33 mouse cellular contexts compared by ENCODE assay signal in genomic region chr8:104334196-104334595, GRCm38 (mm10). TPM values are rescaled to one million over a fixed set of nuclear protein-coding genes. Genes with fewer than 3 reads are reported as not detected.
DNase-seq lines count a peak whose midpoint lies in the region; TF ChIP-seq lines count a peak whose summit lies in the region.
"Had no signal": no experiment of that assay in that cellular context is flagged by ENCODE, and none has a peak within 500 bp of the region (broad histone marks: within the 10 kb centered on the region; RNA-seq: fewer than 3 reads in every experiment).

No protein-coding gene starts in this region.

- no peaks in the 10 kb centered on the region for H3K27me3 ChIP-seq in kidney, adult 2 months (replicated peaks; ENCODE audit: control insufficient read depth, insufficient read depth, low read length)
- no peaks in the 10 kb centered on the region for H3K27me3 ChIP-seq in MEL (ENCODE audit: control insufficient read depth in 1 of 2, insufficient read depth in 2 of 2, low read length in 2 of 2)
- H3K27me3 ChIP-seq in embryonic facial prominence, embryonic 10.5 days (replicated peaks; ENCODE audit: low read depth, poor library complexity, severe bottlenecking), result no peaks in the 10 kb centered on the region
- H3K27me3 ChIP-seq: forebrain, embryonic 15.5 days; kidney, embryonic 15.5 days; liver, embryonic 15.5 days; neural tube, embryonic 15.5 days had no signal

- no peak for TF ChIP-seq POLR2A in kidney, adult 2 months (IDR thresholded peaks at IDR 0.05; ENCODE audit: low read depth, low read length)
- TF ChIP-seq POLR2A in MEL (IDR thresholded peaks at IDR 0.05; ENCODE audit: control insufficient read depth in 1 of 2, insufficient read depth in 1 of 2, low read depth in 1 of 2, low read length in 2 of 2, poor library complexity in 1 of 2), result no peak

- H3K9ac ChIP-seq in MEL (ENCODE audit: control insufficient read depth, low read depth, low read length, poor library complexity, severe bottlenecking), result peak overlapping the region; percentile 36
- H3K9ac ChIP-seq: forebrain, embryonic 15.5 days; kidney, embryonic 15.5 days; limb, embryonic 12.5 days; liver, embryonic 15.5 days; neural tube, embryonic 15.5 days had no signal

- H3K4me3 ChIP-seq in kidney, adult 2 months (ENCODE audit: insufficient read depth, low read depth, low read length), result no peak overlapping the region
- no peak overlapping the region for H3K4me3 ChIP-seq in MEL (ENCODE audit: control insufficient read depth in 1 of 2, insufficient read depth in 1 of 2, low read depth in 2 of 2, low read length in 2 of 2)
- no peak overlapping the region for H3K4me3 ChIP-seq in embryonic facial prominence, embryonic 10.5 days
- H3K4me3 ChIP-seq: forebrain, embryonic 15.5 days; kidney, embryonic 15.5 days; limb, embryonic 12.5 days; liver, embryonic 15.5 days; neural tube, embryonic 15.5 days had no signal

- no peaks in the 10 kb centered on the region for H3K4me1 ChIP-seq in kidney, adult 2 months (ENCODE audit: control insufficient read depth, insufficient read depth, low read length)
- peaks cover 7 to 20% of the 10 kb centered on the region in 2 experiments for H3K4me1 ChIP-seq in MEL (ENCODE audit: control insufficient read depth in 1 of 2, insufficient read depth in 2 of 2, low read length in 2 of 2)
- peaks cover 1% of the 10 kb centered on the region; the same call in 1 of the 2 replicates for H3K4me1 ChIP-seq in embryonic facial prominence, embryonic 10.5 days
- H3K4me1 ChIP-seq: forebrain, embryonic 15.5 days; kidney, embryonic 15.5 days; limb, embryonic 12.5 days had no signal

- TF ChIP-seq CTCF in kidney, adult 2 months (conservative IDR thresholded peaks at IDR 0.05; ENCODE audit: insufficient read depth, insufficient read length, low read depth, low read length), result no peak
- no peak for TF ChIP-seq CTCF in MEL (IDR thresholded peaks at IDR 0.05 in 2 of 3, conservative IDR thresholded peaks at IDR 0.05 in 1 of 3; ENCODE audit: control insufficient read depth in 1 of 3, insufficient read depth in 1 of 3, low read depth in 2 of 3, low read length in 3 of 3, poor library complexity in 1 of 3, severe bottlenecking in 1 of 3)

- no peak overlapping the region for H3K27ac ChIP-seq in kidney, adult 2 months (ENCODE audit: insufficient read depth, low read depth, low read length)
- H3K27ac ChIP-seq in MEL (ENCODE audit: control insufficient read depth, low read depth, low read length), result peak overlapping the region; percentile 59
- no peak overlapping the region for H3K27ac ChIP-seq in embryonic facial prominence, embryonic 10.5 days (replicated peaks)
- H3K27ac ChIP-seq: forebrain, embryonic 15.5 days; hindbrain, postnatal 0 days; kidney, embryonic 15.5 days; limb, embryonic 12.5 days; liver, embryonic 15.5 days; neural tube, embryonic 15.5 days had no signal

- no peaks in the 10 kb centered on the region for H3K79me2 ChIP-seq in MEL (ENCODE audit: control insufficient read depth, insufficient read depth, low read length, poor library complexity)

- peak; percentile 7 for DNase-seq in kidney, adult 2 months
- no peak for DNase-seq in kidney, adult 8-10 months
- DNase-seq in MEL (ENCODE audit: low read depth, low spot score), result no peak
- DNase-seq in embryonic facial prominence, embryonic 10.5 days (ENCODE audit: low spot score), result peak; percentile 5
- DNase-seq in lung, postnatal 36 days, result peak; percentile 71
- DNase-seq in spleen, postnatal 4 days (ENCODE audit: low spot score in 2 of 2), result no peak
- DNase-seq in adrenal gland, adult (ENCODE audit: inconsistent age in 2 of 2, low spot score in 1 of 2), result no peak
- DNase-seq: adrenal gland, adult 8-10 months; cerebellum, adult 8-10 months; cerebellum, postnatal 36 days; embryo, embryonic 11 days; right cerebral cortex, adult 18-20 months; thymus, adult 2 months had no signal

- no peak for TF ChIP-seq RAD21 in MEL (IDR thresholded peaks at IDR 0.05; ENCODE audit: low read depth, low read length)

- no peak for TF ChIP-seq EP300 in MEL (IDR thresholded peaks at IDR 0.05; ENCODE audit: low read depth in 1 of 2, low read length in 2 of 2)

- no peaks in the 10 kb centered on the region for H3K36me3 ChIP-seq in kidney, adult 2 months (ENCODE audit: control insufficient read depth, insufficient read depth, low read length)
- peaks cover 0 to 18% of the 10 kb centered on the region in 2 experiments; a peak in 2 of 4 replicates for H3K36me3 ChIP-seq in MEL (ENCODE audit: control insufficient read depth in 1 of 2, insufficient read depth in 2 of 2, low read length in 2 of 2)
- H3K36me3 ChIP-seq in embryonic facial prominence, embryonic 10.5 days (replicated peaks), result no peaks in the 10 kb centered on the region
- H3K36me3 ChIP-seq: forebrain, embryonic 15.5 days; kidney, embryonic 15.5 days; limb, embryonic 12.5 days; liver, embryonic 15.5 days; neural tube, embryonic 15.5 days had no signal

- no peaks in the 10 kb centered on the region for H3K9me3 ChIP-seq in MEL (replicated peaks; ENCODE audit: insufficient read depth, low read length)
- no peaks in the 10 kb centered on the region for H3K9me3 ChIP-seq in embryonic facial prominence, embryonic 10.5 days
- H3K9me3 ChIP-seq: forebrain, embryonic 15.5 days; kidney, embryonic 15.5 days; limb, embryonic 12.5 days; liver, embryonic 15.5 days; neural tube, embryonic 15.5 days had no signal

- WGBS in kidney, adult 2 months, result 86% methylated on average over 1 of the region's 1 CpGs
- WGBS in embryonic facial prominence, embryonic 10.5 days, result 83% methylated on average over 1 of the region's 1 CpGs

TF ChIP-seq in MEL, 35 proteins besides CTCF, POLR2A, EP300 and RAD21:
- TF ChIP-seq RCOR1 (IDR thresholded peaks at IDR 0.05; ENCODE audit: low read depth, low read length) (no peak), MAX (IDR thresholded peaks at IDR 0.05; ENCODE audit: low read length) (no peak), KAT2A (conservative IDR thresholded peaks at IDR 0.05; ENCODE audit: low read depth, low read length) (no peak), MXI1 (IDR thresholded peaks at IDR 0.05; ENCODE audit: low read depth, low read length) (no peak), ZNF384 (IDR thresholded peaks at IDR 0.05; ENCODE audit: low read depth, low read length) (no peak), HCFC1 (IDR thresholded peaks at IDR 0.05; ENCODE audit: low read depth, low read length) (no peak), POLR2AphosphoS2 (IDR thresholded peaks at IDR 0.05; ENCODE audit: low read length) (no peak), NELFE (IDR thresholded peaks at IDR 0.05; ENCODE audit: low read depth, low read length) (no peak; the same call in 1 of the 2 replicates), BHLHE40 (IDR thresholded peaks at IDR 0.05; ENCODE audit: borderline replicate concordance, low read depth, low read length) (no peak), MYC (IDR thresholded peaks at IDR 0.05; ENCODE audit: low read depth, low read length) (no peak)
TF ChIP-seq in MEL: peak in this region for 0.

RNA-seq across cellular contexts. Expression of gene Cmtm3, which starts 5.0 kb away (rescaled TPM):
- polyA plus RNA-seq in kidney, adult 2 months (2012; rRNA removed), result 53.3 and 60.4 TPM in 2 replicates
- 13.2 and 17.9 TPM in 2 replicates for total RNA-seq in MEL (2012; rRNA removed)
- polyA plus RNA-seq in MEL (2012; ENCODE audit: insufficient read depth in 1 of 2, insufficient read length in 2 of 2, low read depth in 1 of 2, low replicate concordance in 2 of 2, missing spikeins in 1 of 2), result 10 to 100 TPM in 1 of 2 experiments, not detected in 1; 56.3 TPM
- 93.4 and 105 TPM in 2 replicates for polyA plus RNA-seq in embryonic facial prominence, embryonic 10.5 days (2016; fragmentation: Nextera tagmentation; extraction: Ambion mirVana)

RNA-seq across cellular contexts. Expression of gene Cmtm2b, which starts 12.2 kb away (rescaled TPM):
- 0.18 TPM in 1 of 2 replicates, not detected in the other for polyA plus RNA-seq in kidney, adult 2 months (2012; rRNA removed)
- total RNA-seq in MEL (2012; rRNA removed), result not detected in 2 replicates
- polyA plus RNA-seq in MEL (2012; ENCODE audit: insufficient read depth in 1 of 2, insufficient read length in 2 of 2, low read depth in 1 of 2, low replicate concordance in 2 of 2, missing spikeins in 1 of 2), result not detected
- polyA plus RNA-seq in embryonic facial prominence, embryonic 10.5 days (2016; fragmentation: Nextera tagmentation; extraction: Ambion mirVana), result not detected in 2 replicates
- total RNA-seq: ES-E14; gastrocnemius, adult 8-10 months; hindbrain, postnatal 0 days; layer of hippocampus, postnatal 10 days; left cerebral cortex, adult 8-10 months; midbrain, postnatal 0 days had no signal
- polyA plus RNA-seq: embryonic facial prominence, embryonic 14.5 days; forebrain, embryonic 15.5 days; heart, embryonic 11.5 days; heart, postnatal 0 days; hindbrain, embryonic 11.5 days; hindbrain, postnatal 0 days; intestine, embryonic 16.5 days; kidney, embryonic 15.5 days; limb, embryonic 12.5 days; liver, embryonic 15.5 days; lung, embryonic 16.5 days; midbrain, postnatal 0 days; neural tube, embryonic 15.5 days; stomach, embryonic 16.5 days; thymus, adult 2 months; urinary bladder, adult 2 months had no signal

RNA-seq across cellular contexts. Expression of gene Gm11020, which starts 12.8 kb away (rescaled TPM):
- not detected in 2 replicates for polyA plus RNA-seq in kidney, adult 2 months (2012; rRNA removed)
- total RNA-seq in MEL (2012; rRNA removed), result not detected in 2 replicates
- not detected for polyA plus RNA-seq in MEL (2012; ENCODE audit: insufficient read depth in 1 of 2, insufficient read length in 2 of 2, low read depth in 1 of 2, low replicate concordance in 2 of 2, missing spikeins in 1 of 2)
- polyA plus RNA-seq in embryonic facial prominence, embryonic 10.5 days (2016; fragmentation: Nextera tagmentation; extraction: Ambion mirVana), result not detected in 2 replicates
- total RNA-seq: adrenal gland, adult 8-10 months; ES-E14; gastrocnemius, adult 8-10 months; hindbrain, postnatal 0 days; layer of hippocampus, postnatal 10 days; left cerebral cortex, adult 8-10 months; midbrain, postnatal 0 days had no signal
- polyA plus RNA-seq: embryonic facial prominence, embryonic 14.5 days; forebrain, embryonic 15.5 days; gonadal fat pad, adult 2 months; heart, embryonic 11.5 days; heart, postnatal 0 days; hindbrain, embryonic 11.5 days; hindbrain, postnatal 0 days; intestine, embryonic 16.5 days; kidney, embryonic 15.5 days; limb, embryonic 12.5 days; liver, embryonic 15.5 days; lung, embryonic 16.5 days; midbrain, postnatal 0 days; neural tube, embryonic 15.5 days; stomach, embryonic 16.5 days; thymus, adult 2 months; urinary bladder, adult 2 months had no signal

RNA-seq across cellular contexts. Expression of gene Cmtm1, which starts 24.3 kb away (rescaled TPM):
- polyA plus RNA-seq in kidney, adult 2 months (2012; rRNA removed), result not detected in 2 replicates
- not detected in 2 replicates for total RNA-seq in MEL (2012; rRNA removed)
- not detected for polyA plus RNA-seq in MEL (2012; ENCODE audit: insufficient read depth in 1 of 2, insufficient read length in 2 of 2, low read depth in 1 of 2, low replicate concordance in 2 of 2, missing spikeins in 1 of 2)
- not detected in 2 replicates for polyA plus RNA-seq in embryonic facial prominence, embryonic 10.5 days (2016; fragmentation: Nextera tagmentation; extraction: Ambion mirVana)
- total RNA-seq: ES-E14; gastrocnemius, adult 8-10 months; hindbrain, postnatal 0 days; layer of hippocampus, postnatal 10 days; left cerebral cortex, adult 8-10 months; midbrain, postnatal 0 days had no signal
- polyA plus RNA-seq: embryonic facial prominence, embryonic 14.5 days; forebrain, embryonic 15.5 days; gonadal fat pad, adult 2 months; heart, embryonic 11.5 days; heart, postnatal 0 days; hindbrain, embryonic 11.5 days; hindbrain, postnatal 0 days; intestine, embryonic 16.5 days; kidney, embryonic 15.5 days; limb, embryonic 12.5 days; liver, embryonic 15.5 days; lung, embryonic 16.5 days; midbrain, postnatal 0 days; neural tube, embryonic 15.5 days; stomach, embryonic 16.5 days; thymus, adult 2 months; urinary bladder, adult 2 months had no signal

RNA-seq across cellular contexts. Expression of gene Gm45711, which starts 24.3 kb away (rescaled TPM):
- polyA plus RNA-seq in kidney, adult 2 months (2012; rRNA removed), result not detected in 2 replicates
- total RNA-seq in MEL (2012; rRNA removed), result not detected in 2 replicates
- not detected for polyA plus RNA-seq in MEL (2012; ENCODE audit: insufficient read depth in 1 of 2, insufficient read length in 2 of 2, low read depth in 1 of 2, low replicate concordance in 2 of 2, missing spikeins in 1 of 2)
- polyA plus RNA-seq in embryonic facial prominence, embryonic 10.5 days (2016; fragmentation: Nextera tagmentation; extraction: Ambion mirVana), result not detected in 2 replicates
- total RNA-seq: ES-E14; gastrocnemius, adult 8-10 months; hindbrain, postnatal 0 days; layer of hippocampus, postnatal 10 days; left cerebral cortex, adult 8-10 months; midbrain, postnatal 0 days had no signal
- polyA plus RNA-seq: embryonic facial prominence, embryonic 14.5 days; forebrain, embryonic 15.5 days; gonadal fat pad, adult 2 months; heart, embryonic 11.5 days; heart, postnatal 0 days; hindbrain, embryonic 11.5 days; hindbrain, postnatal 0 days; intestine, embryonic 16.5 days; kidney, embryonic 15.5 days; limb, embryonic 12.5 days; liver, embryonic 15.5 days; lung, embryonic 16.5 days; midbrain, postnatal 0 days; neural tube, embryonic 15.5 days; stomach, embryonic 16.5 days; thymus, adult 2 months; urinary bladder, adult 2 months had no signal

Comparison
In these comparisons a context has a peak if more than half of its experiments do, and no peak if none do; other contexts are left out.
1. DNase-seq: peak in kidney, adult 2 months (single experiment), embryonic facial prominence, embryonic 10.5 days (single experiment) and lung, postnatal 36 days (single experiment); none in kidney, adult 8-10 months (0 of 2), MEL (single experiment), spleen, postnatal 4 days (0 of 2) and adrenal gland, adult (0 of 2).